Mouse (Mus musculus) mouse embryonic stem cell (cell line): ENCODE data around the gene Fa2h.
"Not testable (repeated sequence)": the region's sequence is repeated elsewhere in the genome, so short reads cannot be mapped to it uniquely, and the experiment has no call there.

Experiments
- in situ Hi-C, 2 experiments: fragments of 300-500 bp; cut with MboI; formaldehyde crosslinking; loops; 1 replicate in 1 of 2; 3 replicates in 1 of 2; pipeline ENCODE4 v1.14.3; 2019 to 2020; ENCODE audit warnings: low sequenced_read_pairs in 2 of 2, low pct_unique_long_range_greater_than_20kb in 1 of 2, mixed read lengths in 1 of 2; ENCODE audit not compliant: unreplicated experiment in 1 of 2

The Fa2h gene

GRCm38 (mm10) chr8:111305031-111305730 lies 88.4 kb downstream of the Fa2h start:
- in situ Hi-C loops, result no loop called here

GRCm38 (mm10) chr8:111304359-111304758 lies 89.3 kb downstream of the Fa2h start:
- in situ Hi-C loops, result no loop called here

GRCm38 (mm10) chr8:111303076-111303803 lies 90.4 kb downstream of the Fa2h start:
- in situ Hi-C loops, result not testable (repeated sequence)

- in situ Hi-C loops, result no loop called here
These were observed 92.8 kb downstream of the Fa2h start for GRCm38 (mm10) chr8:111300597-111301546.

GRCm38 (mm10) chr8:111299821-111300568 lies 93.6 kb downstream of the Fa2h start, which contains the start of gene Rfwd3:
Gene Rfwd3, minus strand, starts transcription at chr8:111300222.
- in situ Hi-C loops, result loop anchor here (10.0 to 25.0 kb wide), 2 partner anchors 455 to 463 kb away; partner anchors contain the start of genes Cog4 (in 2 of the 2) and Sf3b3 (in 2 of the 2)

- in situ Hi-C loops, result loop anchor here (10.0 to 25.0 kb wide), 2 partner anchors 455 to 462 kb away; partner anchors contain the start of genes Cog4 (in 2 of the 2) and Sf3b3 (in 2 of the 2)
These were observed 94.2 kb downstream of the Fa2h start for GRCm38 (mm10) chr8:111299363-111299820.

- in situ Hi-C loops, result loop anchor here (10.0 to 25.0 kb wide), 2 partner anchors 453 to 461 kb away; partner anchors contain the start of genes Cog4 (in 2 of the 2) and Sf3b3 (in 2 of the 2)
These were observed 95.6 kb downstream of the Fa2h start for GRCm38 (mm10) chr8:111298011-111298410.
